Mouse (Mus musculus): ENCODE measurements around the gene Tmem131.

GRCm38 (mm10) chr1:36902533-36903315 lies 40.7 kb downstream of the Tmem131 start:
- TF ChIP-seq CTCF (IDR thresholded peaks at IDR 0.05; ENCODE audit: low read depth, low read length) (no peak), GATA1 (IDR thresholded peaks at IDR 0.05; ENCODE audit: borderline replicate concordance, low read length) (no peak), POLR2AphosphoS5 (IDR thresholded peaks at IDR 0.05; ENCODE audit: insufficient replicate concordance, low read depth, low read length) (no peak), TAL1 (conservative IDR thresholded peaks at IDR 0.05; ENCODE audit: low read depth, low read length) (no peak), GATA2 (IDR thresholded peaks at IDR 0.05; ENCODE audit: borderline replicate concordance, low read depth, low read length) (no peak)

Measured in G1E (cell line).